Mouse (Mus musculus): ENCODE measurements at regions not wholly inside any gene's neighbourhood (a gene's known extent, or its start where the extent isn't known, plus 50 kb on each side); places are given as distances from the start of the nearest gene placed in this dataset.

GRCm38 (mm10) chr6:141118287-141118686, 130.8 kb upstream of the Pde3a start:
- H3K9me3 ChIP-seq (replicated peaks; ENCODE audit: control insufficient read depth, low read length) = no peaks in the 10 kb centered on the region
- H3K4me2 ChIP-seq (ENCODE audit: low read length) = no peak overlapping the region
- H3K27ac ChIP-seq (ENCODE audit: low read depth, low read length) = no peak overlapping the region
- no peaks in the 10 kb centered on the region for H3K27me3 ChIP-seq (replicated peaks; ENCODE audit: control insufficient read depth, insufficient read depth, low read length)
- H3K4me1 ChIP-seq (ENCODE audit: control insufficient read depth, insufficient read depth, low read length) = no peaks in the 10 kb centered on the region
- H3K4me3 ChIP-seq (ENCODE audit: low read depth, low read length) = no peak overlapping the region
- ATAC-seq (no peak), DNase-seq (ENCODE audit: low spot score) (no peak)
- H3K9ac ChIP-seq (ENCODE audit: low read length) = no peak overlapping the region
- H3K36me3 ChIP-seq (ENCODE audit: control insufficient read depth, insufficient read depth, low read length) = no peaks in the 10 kb centered on the region
- WGBS = 84% methylated on average over 5 of the region's 5 CpGs

DNA sequence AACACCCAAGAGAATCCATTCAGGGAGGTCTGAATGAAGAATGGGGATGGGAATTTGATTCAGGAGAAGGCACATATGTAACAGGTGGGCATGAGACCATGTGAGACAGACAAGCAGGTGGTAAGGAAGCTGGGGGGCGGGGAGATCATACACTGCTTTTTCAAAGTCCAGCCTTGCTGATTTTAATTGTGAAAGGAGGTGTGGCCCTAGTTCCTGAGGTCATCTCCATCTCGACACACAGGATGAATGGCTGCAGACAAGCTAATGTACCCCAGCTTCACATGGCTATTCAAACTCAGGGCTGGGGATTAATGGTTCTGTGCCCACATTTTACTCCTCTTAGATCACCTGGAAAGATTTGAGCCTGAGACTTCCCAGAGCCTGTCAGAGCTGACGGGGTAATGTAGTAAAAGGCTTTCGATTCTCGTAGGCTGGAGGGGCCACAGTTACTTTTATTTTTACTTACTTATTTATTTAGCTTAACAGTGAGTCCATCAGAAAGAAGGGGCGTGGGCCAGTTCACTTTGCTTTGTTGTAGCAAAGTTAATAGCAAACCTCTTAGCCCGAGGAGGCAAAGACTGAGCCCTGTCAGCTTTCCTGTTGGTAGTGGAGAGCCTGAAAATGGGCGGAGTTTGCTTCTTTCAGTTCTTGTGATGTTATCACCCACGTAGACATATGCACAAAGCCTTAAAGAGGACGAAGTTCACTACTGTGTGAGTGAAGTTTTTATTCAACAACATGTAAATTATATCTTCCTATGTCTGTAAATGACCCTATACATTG, 122.3 kb upstream of the Pde3a start:
- Histone ChIP-seq H3K9ac (ENCODE audit: low read length) (no peak overlapping the region), H3K36me3 (ENCODE audit: control insufficient read depth, insufficient read depth, low read length) (no peaks in the 10 kb centered on the region), H3K4me3 (ENCODE audit: low read depth, low read length) (no peak overlapping the region), H3K9me3 (replicated peaks; ENCODE audit: control insufficient read depth, low read length) (no peaks in the 10 kb centered on the region), H3K27ac (ENCODE audit: low read depth, low read length) (no peak overlapping the region), H3K4me2 (ENCODE audit: low read length) (no peak overlapping the region), H3K4me1 (ENCODE audit: control insufficient read depth, insufficient read depth, low read length) (no peaks in the 10 kb centered on the region), H3K27me3 (replicated peaks; ENCODE audit: control insufficient read depth, insufficient read depth, low read length) (no peaks in the 10 kb centered on the region)
- no peak for DNase-seq (ENCODE audit: low spot score)
- ATAC-seq = no peak
- WGBS = 51% methylated on average over 10 of the region's 10 CpGs

DNA sequence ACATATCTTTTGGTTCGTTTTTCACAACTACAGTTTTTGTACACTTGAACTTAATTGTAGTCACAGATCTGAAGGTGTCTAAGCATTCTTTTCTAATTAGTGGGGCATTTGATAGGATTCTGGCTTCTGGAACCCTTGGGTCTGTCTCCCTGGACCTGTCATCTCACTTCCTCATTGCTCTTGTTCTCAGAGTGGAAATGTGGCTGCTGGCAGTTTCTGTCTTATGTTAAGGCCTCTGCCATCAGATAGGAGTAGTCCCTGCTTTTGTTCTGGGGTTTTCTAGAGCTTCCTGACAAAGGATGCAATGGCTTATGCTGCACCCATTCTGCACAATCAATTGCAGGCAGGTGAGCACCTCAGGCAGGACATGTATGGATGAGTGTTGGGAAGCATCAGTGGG, 119.5 kb upstream of the Pde3a start:
- no peak for ATAC-seq
- H3K4me2 ChIP-seq (ENCODE audit: low read length) = no peak overlapping the region
- WGBS = 84% methylated on average over 1 of the region's 1 CpGs
- no peak for DNase-seq (ENCODE audit: low spot score)
- no peaks in the 10 kb centered on the region for H3K9me3 ChIP-seq (replicated peaks; ENCODE audit: control insufficient read depth, low read length)
- H3K4me3 ChIP-seq (ENCODE audit: low read depth, low read length) = no peak overlapping the region
- no peaks in the 10 kb centered on the region for H3K36me3 ChIP-seq (ENCODE audit: control insufficient read depth, insufficient read depth, low read length)
- H3K9ac ChIP-seq (ENCODE audit: low read length) = no peak overlapping the region
- H3K4me1 ChIP-seq (ENCODE audit: control insufficient read depth, insufficient read depth, low read length) = no peaks in the 10 kb centered on the region
- no peaks in the 10 kb centered on the region for H3K27me3 ChIP-seq (replicated peaks; ENCODE audit: control insufficient read depth, insufficient read depth, low read length)
- H3K27ac ChIP-seq (ENCODE audit: low read depth, low read length) = no peak overlapping the region

DNA sequence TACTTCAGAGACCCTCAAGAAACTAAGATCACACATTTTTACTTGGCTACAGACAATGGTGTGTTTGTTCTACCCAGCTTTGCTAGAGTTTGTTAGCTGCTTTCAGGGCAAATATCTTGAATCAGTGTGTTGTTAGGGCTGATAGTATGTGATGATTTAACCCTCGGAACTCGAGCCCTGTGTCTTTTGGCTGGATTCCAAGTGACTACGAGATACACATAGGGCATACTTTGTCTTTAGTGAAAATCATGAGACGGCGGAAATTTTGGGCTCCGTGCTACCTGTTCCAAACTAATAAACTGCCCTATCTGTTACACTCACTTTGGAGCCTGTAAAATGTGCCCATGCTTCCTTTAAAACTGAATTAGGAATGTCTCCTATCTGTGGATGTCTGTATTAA, 114.9 kb upstream of the Pde3a start:
- no peaks in the 10 kb centered on the region for H3K9me3 ChIP-seq (replicated peaks; ENCODE audit: control insufficient read depth, low read length)
- H3K36me3 ChIP-seq (ENCODE audit: control insufficient read depth, insufficient read depth, low read length) = no peaks in the 10 kb centered on the region
- H3K4me2 ChIP-seq (ENCODE audit: low read length) = no peak overlapping the region
- no peaks in the 10 kb centered on the region for H3K4me1 ChIP-seq (ENCODE audit: control insufficient read depth, insufficient read depth, low read length)
- no peak overlapping the region for H3K4me3 ChIP-seq (ENCODE audit: low read depth, low read length)
- ATAC-seq (no peak), DNase-seq (ENCODE audit: low spot score) (no peak)
- H3K27me3 ChIP-seq (replicated peaks; ENCODE audit: control insufficient read depth, insufficient read depth, low read length) = no peaks in the 10 kb centered on the region
- no peak overlapping the region for H3K9ac ChIP-seq (ENCODE audit: low read length)
- no peak overlapping the region for H3K27ac ChIP-seq (ENCODE audit: low read depth, low read length)
- 61% methylated on average over 6 of the region's 6 CpGs for WGBS

- ATAC-seq (no peak), DNase-seq (ENCODE audit: low spot score) (no peak)
- 81% methylated on average over 12 of the region's 12 CpGs for WGBS
- no peaks in the 10 kb centered on the region for H3K36me3 ChIP-seq (ENCODE audit: control insufficient read depth, insufficient read depth, low read length)
- no peak overlapping the region for H3K4me2 ChIP-seq (ENCODE audit: low read length)
- H3K9me3 ChIP-seq (replicated peaks; ENCODE audit: control insufficient read depth, low read length) = no peaks in the 10 kb centered on the region
- no peak overlapping the region for H3K27ac ChIP-seq (ENCODE audit: low read depth, low read length)
- H3K27me3 ChIP-seq (replicated peaks; ENCODE audit: control insufficient read depth, insufficient read depth, low read length) = no peaks in the 10 kb centered on the region
- H3K4me1 ChIP-seq (ENCODE audit: control insufficient read depth, insufficient read depth, low read length) = no peaks in the 10 kb centered on the region
- no peak overlapping the region for H3K4me3 ChIP-seq (ENCODE audit: low read depth, low read length)
- no peak overlapping the region for H3K9ac ChIP-seq (ENCODE audit: low read length)
Observed at GRCm38 (mm10) chr6:141136664-141137375, 112.2 kb upstream of the Pde3a start.

DNA sequence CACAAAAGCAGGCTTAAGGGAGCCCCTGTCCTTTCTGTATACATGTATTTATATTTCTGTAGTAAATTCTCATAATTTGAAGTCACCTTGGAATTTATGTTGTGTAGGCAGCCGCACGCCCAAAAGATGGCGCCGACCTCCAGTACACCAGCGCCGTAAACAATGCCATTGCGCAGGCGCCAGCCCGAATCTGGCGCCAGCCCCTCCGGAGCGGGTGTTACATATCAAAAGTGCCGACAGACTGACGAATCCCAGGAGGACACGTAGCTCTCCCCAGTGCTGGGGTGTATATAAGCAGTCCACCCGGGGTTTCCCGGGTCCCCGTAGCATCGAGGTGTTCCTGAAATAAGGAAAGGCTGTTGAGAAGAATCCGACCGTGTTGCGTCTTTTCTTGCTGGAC, 108.1 kb upstream of the Pde3a start:
- no peak overlapping the region for H3K9ac ChIP-seq (ENCODE audit: low read length)
- H3K4me3 ChIP-seq (ENCODE audit: low read depth, low read length) = no peak overlapping the region
- H3K4me2 ChIP-seq (ENCODE audit: low read length) = no peak overlapping the region
- H3K9me3 ChIP-seq (replicated peaks; ENCODE audit: control insufficient read depth, low read length) = no peaks in the 10 kb centered on the region
- no peaks in the 10 kb centered on the region for H3K4me1 ChIP-seq (ENCODE audit: control insufficient read depth, insufficient read depth, low read length)
- no peak overlapping the region for H3K27ac ChIP-seq (ENCODE audit: low read depth, low read length)
- H3K27me3 ChIP-seq (replicated peaks; ENCODE audit: control insufficient read depth, insufficient read depth, low read length) = no peaks in the 10 kb centered on the region
- 96% methylated on average over 22 of the region's 22 CpGs for WGBS
- DNase-seq (ENCODE audit: low spot score) (no peak), ATAC-seq (no peak)
- no peaks in the 10 kb centered on the region for H3K36me3 ChIP-seq (ENCODE audit: control insufficient read depth, insufficient read depth, low read length)

- H3K27me3 ChIP-seq (replicated peaks; ENCODE audit: control insufficient read depth, insufficient read depth, low read length) = no peaks in the 10 kb centered on the region
- H3K4me2 ChIP-seq (ENCODE audit: low read length) = no peak overlapping the region
- no peak overlapping the region for H3K27ac ChIP-seq (ENCODE audit: low read depth, low read length)
- no peaks in the 10 kb centered on the region for H3K9me3 ChIP-seq (replicated peaks; ENCODE audit: control insufficient read depth, low read length)
- H3K4me3 ChIP-seq (ENCODE audit: low read depth, low read length) = no peak overlapping the region
- H3K4me1 ChIP-seq (ENCODE audit: control insufficient read depth, insufficient read depth, low read length) = 0 out of 2 replicates have a peak, but pooled peaks cover 3% of the 10 kb centered on the region
- peak; percentile 43 for DNase-seq (ENCODE audit: low spot score)
- no peak overlapping the region for H3K9ac ChIP-seq (ENCODE audit: low read length)
- peak; percentile 55 for ATAC-seq
- no peaks in the 10 kb centered on the region for H3K36me3 ChIP-seq (ENCODE audit: control insufficient read depth, insufficient read depth, low read length)
- 50% methylated on average over 5 of the region's 5 CpGs for WGBS
Observed at GRCm38 (mm10) chr6:141148417-141149169, 100.5 kb upstream of the Pde3a start.

DNA sequence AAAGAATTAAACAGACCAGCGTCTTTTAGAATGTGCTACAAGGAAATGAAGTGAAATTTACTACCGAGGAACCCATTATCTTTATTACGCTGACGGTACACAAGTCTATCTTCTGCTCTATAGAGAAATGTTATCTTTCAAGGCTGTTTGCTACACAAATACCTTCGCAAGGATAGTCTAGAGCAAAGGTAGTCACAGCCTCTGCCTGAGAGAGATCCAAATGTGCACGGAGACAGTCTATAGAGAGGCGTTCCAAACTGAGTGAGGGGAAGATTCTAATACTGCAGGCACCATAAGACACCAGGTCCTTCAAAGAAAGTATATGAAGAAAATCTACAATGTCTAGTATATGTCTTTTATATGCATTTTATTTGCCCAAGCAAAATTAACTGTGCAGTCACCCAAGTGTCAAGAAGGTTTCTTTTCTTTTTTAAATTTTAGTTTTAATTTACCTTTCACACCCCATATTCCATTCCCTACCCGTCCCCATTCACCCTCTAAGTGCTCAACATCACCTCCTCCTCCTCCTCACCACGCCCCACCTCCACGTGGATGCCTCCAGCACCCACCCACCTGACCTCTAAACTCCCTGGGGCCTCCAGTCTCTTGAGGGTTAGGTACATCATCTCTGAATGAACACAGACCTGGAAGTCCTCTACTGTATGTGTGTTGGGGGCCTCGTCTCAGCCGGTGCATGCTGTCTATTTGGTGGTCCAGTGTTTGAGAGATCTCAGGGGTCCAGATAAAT, 99.7 kb upstream of the Pde3a start:
- ATAC-seq (no peak), DNase-seq (ENCODE audit: low spot score) (no peak)
- Histone ChIP-seq H3K4me3 (ENCODE audit: low read depth, low read length) (no peak overlapping the region), H3K27ac (ENCODE audit: low read depth, low read length) (no peak overlapping the region), H3K4me1 (ENCODE audit: control insufficient read depth, insufficient read depth, low read length) (0 out of 2 replicates have a peak, but pooled peaks cover 3% of the 10 kb centered on the region), H3K36me3 (ENCODE audit: control insufficient read depth, insufficient read depth, low read length) (no peaks in the 10 kb centered on the region), H3K9ac (ENCODE audit: low read length) (no peak overlapping the region), H3K27me3 (replicated peaks; ENCODE audit: control insufficient read depth, insufficient read depth, low read length) (no peaks in the 10 kb centered on the region), H3K4me2 (ENCODE audit: low read length) (no peak overlapping the region), H3K9me3 (replicated peaks; ENCODE audit: control insufficient read depth, low read length) (no peaks in the 10 kb centered on the region)
- 85% methylated on average over 12 of the region's 12 CpGs for WGBS

All from forebrain, embryonic 14.5 days (tissue).